Mouse (Mus musculus): ENCODE data around the gene Exoc3l2. TPM values are rescaled to one million over a fixed set of nuclear protein-coding genes. Genes with fewer than 3 reads are reported as not detected.
A peak's percentile ranks its signal among the peaks of the same experiment; 100 is the strongest.

Exoc3l2 gene
- polyA plus RNA-seq, 1 experiment = 0.04 TPM

DNA sequence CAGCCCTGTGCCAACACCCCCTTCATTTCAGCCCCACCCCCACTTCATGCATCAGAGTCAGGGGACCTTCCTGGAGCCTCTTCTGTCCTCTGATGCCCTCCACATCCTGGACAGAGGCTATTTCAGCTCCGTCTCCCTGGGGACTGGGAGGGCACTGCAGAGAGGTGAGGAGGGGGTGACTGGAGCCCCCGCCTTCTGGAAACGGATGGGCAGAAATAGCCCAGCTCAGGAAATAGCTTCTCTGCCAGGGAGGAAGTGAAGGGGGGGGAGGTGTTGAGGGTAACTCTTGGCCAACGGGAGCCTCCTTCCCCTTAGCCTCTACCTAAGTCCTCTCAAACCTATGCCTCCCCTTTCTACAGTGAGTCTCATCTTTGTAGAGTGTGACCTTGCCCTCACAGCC is 9.3 kb downstream of the Exoc3l2 start:
- Histone ChIP-seq H3K4me1 (ENCODE audit: control insufficient read depth) (peaks cover 13% of the 10 kb centered on the region), H3K4me3 (replicated peaks) (no peak overlapping the region), H3K9me3 (ENCODE audit: control insufficient read depth, low read length) (peaks cover 3% of the 10 kb centered on the region), H3K27me3 (ENCODE audit: control insufficient read depth) (peaks cover 70% of the 10 kb centered on the region), H3K36me3 (ENCODE audit: control insufficient read depth) (no peaks in the 10 kb centered on the region)
- TF ChIP-seq TAL1 (IDR thresholded peaks at IDR 0.05; ENCODE audit: low read length) = no peak
- TF ChIP-seq GATA1 (IDR thresholded peaks at IDR 0.05; ENCODE audit: low read length) = no peak

DNA sequence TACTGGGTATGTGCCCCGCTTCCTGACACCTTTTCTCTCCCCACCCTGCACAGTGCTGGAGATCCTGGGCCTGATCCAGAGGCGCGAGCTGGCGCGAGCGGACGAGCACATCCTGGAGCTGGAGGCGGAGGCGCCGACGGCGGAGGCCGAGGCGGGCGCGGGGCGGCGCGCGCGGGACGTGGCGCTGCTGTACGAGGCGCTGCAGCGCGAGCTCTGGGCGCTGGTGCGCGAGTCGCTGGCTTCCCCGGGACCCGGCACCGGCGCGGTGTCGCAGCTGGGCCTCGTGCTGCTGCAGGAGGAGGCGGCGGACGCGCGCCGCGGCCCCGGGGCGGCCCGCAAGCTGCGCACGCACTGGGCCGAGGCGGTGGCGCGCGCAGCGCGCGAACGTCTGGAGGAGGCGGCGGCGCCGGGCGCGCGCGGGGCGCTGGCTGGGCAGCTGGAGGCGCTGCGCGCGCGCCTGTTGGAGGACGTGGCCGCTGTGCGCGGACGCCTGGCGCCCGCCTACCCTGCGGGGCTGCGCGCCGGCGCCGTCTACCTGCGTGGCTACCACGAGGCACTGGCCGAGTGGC is 10.8 kb downstream of the Exoc3l2 start:
- Histone ChIP-seq H3K27me3 (ENCODE audit: control insufficient read depth) (peaks cover 74% of the 10 kb centered on the region), H3K9me3 (ENCODE audit: control insufficient read depth, low read length) (peaks cover 3% of the 10 kb centered on the region), H3K36me3 (ENCODE audit: control insufficient read depth) (no peaks in the 10 kb centered on the region), H3K4me1 (ENCODE audit: control insufficient read depth) (peaks cover 4% of the 10 kb centered on the region), H3K4me3 (replicated peaks) (peak overlapping the region; percentile 40)
- TF ChIP-seq TAL1 (IDR thresholded peaks at IDR 0.05; ENCODE audit: low read length) (no peak), GATA1 (IDR thresholded peaks at IDR 0.05; ENCODE audit: low read length) (no peak)

DNA sequence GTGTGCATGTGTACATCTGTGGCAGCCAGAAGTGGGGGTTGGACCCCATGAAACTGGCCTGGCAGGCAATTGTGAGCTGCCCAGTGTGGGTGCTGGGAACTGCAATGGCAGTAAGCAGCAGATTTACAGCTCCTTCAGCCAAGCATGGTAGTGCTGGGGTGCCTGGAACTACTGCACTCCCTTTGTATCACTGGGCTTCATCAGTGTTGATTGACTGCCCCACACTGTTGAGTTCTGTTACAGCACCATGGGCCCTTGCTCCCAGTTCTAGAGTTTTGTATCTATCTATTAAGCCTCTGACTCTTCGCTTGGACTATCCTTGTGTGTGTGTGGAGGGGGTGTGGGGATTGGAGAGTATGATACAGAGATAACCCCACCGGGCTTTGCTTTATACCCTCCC is 14.0 kb downstream of the Exoc3l2 start:
- peaks cover 4% of the 10 kb centered on the region for H3K4me1 ChIP-seq (ENCODE audit: control insufficient read depth)
- TF ChIP-seq GATA1 (IDR thresholded peaks at IDR 0.05; ENCODE audit: low read length) = no peak
- H3K27me3 ChIP-seq (ENCODE audit: control insufficient read depth) = peaks cover 48% of the 10 kb centered on the region
- H3K9me3 ChIP-seq (ENCODE audit: control insufficient read depth, low read length) = peaks cover 3% of the 10 kb centered on the region
- no peaks in the 10 kb centered on the region for H3K36me3 ChIP-seq (ENCODE audit: control insufficient read depth)
- no peak overlapping the region for H3K4me3 ChIP-seq (replicated peaks)

DNA sequence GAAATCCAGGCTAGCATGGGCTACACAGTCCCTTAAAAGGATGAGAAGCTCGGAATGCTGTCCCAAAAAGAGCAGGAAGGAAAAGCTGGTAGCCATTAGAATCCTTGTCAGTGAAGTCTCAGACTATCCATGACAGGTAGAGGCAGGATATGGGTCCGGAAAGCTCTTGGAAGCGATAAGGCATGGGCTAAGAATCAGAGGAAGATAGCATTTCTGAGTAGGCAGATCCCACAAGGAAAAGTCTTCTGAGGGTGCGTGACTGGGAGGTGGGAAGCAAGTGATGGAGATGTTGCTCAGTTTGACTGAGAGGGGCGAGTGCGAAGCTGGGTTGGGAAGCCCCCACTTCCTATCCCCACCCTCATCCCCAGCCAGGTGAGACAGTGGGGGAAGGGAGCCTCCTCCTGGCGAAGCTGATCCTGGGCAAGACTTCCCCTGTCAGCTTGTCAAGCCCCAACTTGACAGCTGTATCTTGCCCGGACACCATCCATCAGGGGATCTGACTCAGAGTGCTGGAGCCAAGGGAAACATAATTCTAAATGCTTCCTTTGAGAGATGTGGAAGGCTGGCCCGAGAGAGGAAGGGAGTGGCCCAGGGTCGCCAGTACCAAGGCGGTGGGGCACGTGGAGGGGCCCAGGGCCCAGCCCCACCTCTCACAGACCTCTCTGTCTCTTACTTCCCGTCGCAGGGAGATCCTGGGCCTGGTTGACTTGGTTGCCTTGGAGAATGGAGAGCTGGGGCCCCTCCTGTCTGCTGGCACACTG is 14.7 kb downstream of the Exoc3l2 start:
- Histone ChIP-seq H3K4me3 (replicated peaks) (no peak overlapping the region), H3K36me3 (ENCODE audit: control insufficient read depth) (no peaks in the 10 kb centered on the region), H3K27me3 (ENCODE audit: control insufficient read depth) (peaks cover 41% of the 10 kb centered on the region), H3K4me1 (ENCODE audit: control insufficient read depth) (peaks cover 4% of the 10 kb centered on the region), H3K9me3 (ENCODE audit: control insufficient read depth, low read length) (peaks cover 3% of the 10 kb centered on the region)
- TF ChIP-seq TAL1 (IDR thresholded peaks at IDR 0.05; ENCODE audit: low read length) (no peak), GATA1 (IDR thresholded peaks at IDR 0.05; ENCODE audit: low read length) (no peak)

DNA sequence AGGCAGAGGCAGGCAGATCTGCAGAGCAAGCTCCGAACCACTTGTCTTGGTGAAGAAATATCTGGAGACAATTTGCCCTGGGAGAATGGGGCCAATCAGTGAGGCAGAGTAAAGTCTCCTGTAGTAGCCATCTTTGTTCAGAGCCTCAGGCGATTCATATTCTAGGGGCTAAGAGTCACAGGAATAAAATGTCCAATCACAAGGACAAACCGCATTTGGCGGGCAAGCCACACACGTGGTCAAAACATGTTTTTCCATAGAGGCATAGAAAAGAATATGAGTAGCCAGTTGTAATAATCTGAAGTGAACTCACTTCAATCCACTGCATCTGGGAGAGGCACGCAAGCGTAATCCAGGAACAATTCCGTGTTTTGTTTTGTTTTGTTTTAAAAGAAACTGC is 20.1 kb downstream of the Exoc3l2 start:
- TF ChIP-seq GATA1 (IDR thresholded peaks at IDR 0.05; ENCODE audit: low read length) (no peak), TAL1 (IDR thresholded peaks at IDR 0.05; ENCODE audit: low read length) (no peak)
- Histone ChIP-seq H3K27me3 (ENCODE audit: control insufficient read depth) (peaks cover 4% of the 10 kb centered on the region; the same call in 1 of the 2 replicates), H3K4me3 (replicated peaks) (no peak overlapping the region), H3K9me3 (ENCODE audit: control insufficient read depth, low read length) (no peaks in the 10 kb centered on the region), H3K4me1 (ENCODE audit: control insufficient read depth) (no peaks in the 10 kb centered on the region), H3K36me3 (ENCODE audit: control insufficient read depth) (no peaks in the 10 kb centered on the region)

DNA sequence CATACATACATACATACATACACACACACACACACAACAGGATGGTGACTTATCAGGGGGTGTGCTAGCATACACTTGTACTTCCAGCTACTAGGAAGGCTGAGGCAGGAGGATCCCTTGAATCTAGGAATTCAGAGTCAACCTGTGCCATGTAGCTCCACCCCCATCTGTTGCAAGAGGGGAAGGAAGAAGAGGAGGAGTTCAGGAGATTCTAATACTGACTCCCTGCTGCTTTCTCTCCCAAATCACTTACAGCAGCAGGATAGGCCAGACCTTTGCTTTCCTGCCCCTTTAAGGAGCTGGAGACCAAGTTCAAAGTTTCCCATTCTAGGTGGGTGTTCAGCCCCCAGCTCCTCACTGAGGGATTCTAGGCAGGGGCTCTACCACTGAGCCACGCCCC is 22.4 kb downstream of the Exoc3l2 start:
- Histone ChIP-seq H3K4me1 (ENCODE audit: control insufficient read depth) (no peaks in the 10 kb centered on the region), H3K9me3 (ENCODE audit: control insufficient read depth, low read length) (no peaks in the 10 kb centered on the region), H3K36me3 (ENCODE audit: control insufficient read depth) (no peaks in the 10 kb centered on the region), H3K27me3 (ENCODE audit: control insufficient read depth) (peaks cover 18% of the 10 kb centered on the region; the same call in 1 of the 2 replicates), H3K4me3 (replicated peaks) (no peak overlapping the region)
- no peak for TF ChIP-seq GATA1 (IDR thresholded peaks at IDR 0.05; ENCODE audit: low read length)
- no peak for TF ChIP-seq TAL1 (IDR thresholded peaks at IDR 0.05; ENCODE audit: low read length)

DNA sequence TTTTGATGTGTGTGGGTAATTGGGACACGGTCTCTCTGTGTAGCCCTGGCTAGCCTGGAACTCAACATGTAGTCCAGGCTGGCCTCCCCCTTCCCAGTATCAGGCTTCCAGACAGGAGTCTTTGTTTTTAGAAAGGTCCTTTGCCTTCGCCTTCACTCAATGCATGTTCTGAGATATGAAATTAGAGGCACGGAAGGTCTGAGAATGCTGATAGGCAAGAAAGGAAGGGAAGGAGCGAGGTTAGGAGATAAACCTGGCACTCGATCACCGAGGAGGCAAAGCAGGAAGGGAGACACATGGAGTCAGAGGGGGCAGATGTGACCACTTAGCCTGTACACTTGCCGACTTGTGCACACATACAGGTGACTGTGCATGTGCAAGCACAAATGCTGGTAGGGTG is 23.4 kb downstream of the Exoc3l2 start:
- TF ChIP-seq GATA1 (IDR thresholded peaks at IDR 0.05; ENCODE audit: low read length) = no peak
- TF ChIP-seq TAL1 (IDR thresholded peaks at IDR 0.05; ENCODE audit: low read length) = no peak
- Histone ChIP-seq H3K36me3 (ENCODE audit: control insufficient read depth) (no peaks in the 10 kb centered on the region), H3K27me3 (ENCODE audit: control insufficient read depth) (peaks cover 24% of the 10 kb centered on the region), H3K4me3 (replicated peaks) (no peak overlapping the region), H3K9me3 (ENCODE audit: control insufficient read depth, low read length) (no peaks in the 10 kb centered on the region), H3K4me1 (ENCODE audit: control insufficient read depth) (no peaks in the 10 kb centered on the region)

DNA sequence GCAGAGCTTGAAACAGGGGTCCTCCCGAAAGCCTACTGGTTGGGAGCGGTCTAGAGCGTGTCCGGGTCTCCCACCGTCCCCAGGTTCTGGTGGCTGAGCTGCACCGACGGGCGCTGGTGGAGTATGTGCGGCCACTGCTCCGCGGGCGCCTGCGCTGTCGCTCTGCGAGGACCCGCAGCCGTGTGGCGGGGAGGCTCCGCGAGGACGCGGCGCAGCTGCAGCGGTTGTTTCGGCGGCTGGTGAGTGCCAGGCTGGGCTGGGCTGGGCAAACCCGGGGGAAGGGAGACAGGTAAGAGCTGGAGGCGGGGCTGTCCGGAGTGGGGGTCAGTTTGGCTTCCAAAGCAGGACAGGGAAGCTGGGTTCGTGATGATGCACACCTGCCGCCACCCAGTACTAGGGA is 26.4 kb downstream of the Exoc3l2 start:
- TF ChIP-seq GATA1 (IDR thresholded peaks at IDR 0.05; ENCODE audit: low read length) = no peak
- no peak for TF ChIP-seq TAL1 (IDR thresholded peaks at IDR 0.05; ENCODE audit: low read length)
- no peaks in the 10 kb centered on the region for H3K4me1 ChIP-seq (ENCODE audit: control insufficient read depth)
- no peaks in the 10 kb centered on the region for H3K9me3 ChIP-seq (ENCODE audit: control insufficient read depth, low read length)
- H3K4me3 ChIP-seq (replicated peaks) = no peak overlapping the region
- H3K36me3 ChIP-seq (ENCODE audit: control insufficient read depth) = no peaks in the 10 kb centered on the region
- peaks cover 33% of the 10 kb centered on the region for H3K27me3 ChIP-seq (ENCODE audit: control insufficient read depth)

DNA sequence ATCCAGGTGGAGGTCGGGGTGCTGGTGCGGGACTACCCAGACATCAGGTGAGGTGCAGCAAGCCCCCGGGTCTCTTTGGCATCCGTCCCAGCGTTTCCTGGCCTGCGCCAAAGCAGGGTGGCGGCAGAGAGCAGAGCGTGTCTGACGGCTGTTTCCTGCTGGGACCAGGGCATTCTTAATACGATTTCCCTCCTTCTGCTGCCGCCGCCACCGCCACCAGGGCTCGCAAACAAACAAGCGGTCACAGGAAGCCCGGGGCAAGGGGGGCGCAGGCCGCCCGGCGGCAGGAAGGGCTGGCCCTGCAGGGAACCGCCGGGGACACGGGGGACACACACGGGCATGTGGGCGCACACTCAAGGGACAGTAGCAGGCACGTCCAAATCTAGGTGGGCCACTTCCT is 28.6 kb downstream of the Exoc3l2 start:
- no peaks in the 10 kb centered on the region for H3K9me3 ChIP-seq (ENCODE audit: control insufficient read depth, low read length)
- H3K36me3 ChIP-seq (ENCODE audit: control insufficient read depth) = no peaks in the 10 kb centered on the region
- peaks cover 33% of the 10 kb centered on the region for H3K27me3 ChIP-seq (ENCODE audit: control insufficient read depth)
- H3K4me1 ChIP-seq (ENCODE audit: control insufficient read depth) = no peaks in the 10 kb centered on the region
- no peak overlapping the region for H3K4me3 ChIP-seq (replicated peaks)
- TF ChIP-seq TAL1 (IDR thresholded peaks at IDR 0.05; ENCODE audit: low read length) (no peak), GATA1 (IDR thresholded peaks at IDR 0.05; ENCODE audit: low read length) (no peak)
